Mouse (Mus musculus): ENCODE results near the gene Slc6a14. TPM values are rescaled to one million over a fixed set of nuclear protein-coding genes. Genes with fewer than 3 reads are reported as not detected.

Gene Slc6a14
- polyA plus RNA-seq (2017; shearing (Covaris generic)): not detected

DNA sequence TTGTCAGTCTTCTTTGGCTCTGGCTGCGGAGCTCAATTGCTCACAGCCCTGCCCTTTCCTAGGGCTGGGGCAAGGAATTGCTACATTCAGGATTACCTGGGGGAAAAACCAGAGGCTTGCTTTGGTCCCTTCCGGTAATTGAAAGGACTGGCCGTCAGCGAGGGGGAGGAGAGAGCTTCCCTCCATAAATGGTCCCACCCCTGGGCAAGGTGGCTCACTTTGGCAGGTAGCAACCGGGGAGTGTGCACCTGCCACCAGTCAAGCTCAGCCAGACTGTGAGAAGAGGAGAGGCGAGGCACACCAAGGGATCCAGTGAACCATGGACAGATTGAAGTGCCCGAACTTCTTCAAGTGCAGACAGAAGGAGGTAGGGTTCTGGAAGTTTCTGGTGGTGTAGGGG lies at the start of gene Slc6a14:
Slc6a14 (plus strand) TSS at position 68 of the 400 bp plus-strand sequence.
- no peak for ATAC-seq

DNA sequence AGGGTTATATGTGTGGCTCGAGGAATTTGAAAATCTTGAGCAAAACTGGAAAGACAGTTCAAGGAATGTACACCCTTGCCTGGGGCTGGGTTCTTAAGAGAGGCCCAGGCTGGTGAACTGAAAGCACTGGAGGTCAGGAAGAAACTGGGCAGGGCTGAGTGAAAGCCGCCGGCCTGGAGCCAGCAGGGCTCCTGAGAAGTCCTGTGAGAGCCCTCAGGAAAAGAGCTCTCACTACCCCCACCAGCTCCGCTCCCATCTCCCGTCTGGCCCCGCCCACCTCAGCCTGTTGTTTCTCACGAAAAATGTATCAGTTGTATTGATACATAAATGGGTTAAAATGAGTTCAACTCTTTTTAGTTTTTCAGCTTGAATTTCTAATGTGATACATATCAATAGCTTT lies 43.8 kb upstream of the Slc6a14 start:
- no peak for ATAC-seq

DNA sequence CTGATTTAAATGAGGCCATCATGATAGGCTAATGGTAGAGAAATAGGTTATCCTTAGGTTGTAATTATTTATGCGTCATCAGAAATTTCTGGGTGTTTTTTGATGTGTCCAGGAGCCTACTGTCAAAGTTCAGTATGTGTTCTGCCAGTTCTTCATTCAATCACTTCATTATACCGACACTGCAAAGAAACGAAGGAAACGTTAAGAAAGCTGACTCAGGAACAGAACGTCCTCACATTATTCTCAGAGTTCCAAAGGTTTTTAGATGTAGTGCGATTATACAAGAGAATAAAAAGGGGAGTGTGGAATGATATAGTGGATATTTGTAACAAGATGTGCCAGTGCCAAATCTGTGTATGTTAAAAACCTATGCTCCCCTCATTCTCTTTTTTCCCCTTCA lies 19.5 kb upstream of the Slc6a14 start:
- ATAC-seq: no peak

DNA sequence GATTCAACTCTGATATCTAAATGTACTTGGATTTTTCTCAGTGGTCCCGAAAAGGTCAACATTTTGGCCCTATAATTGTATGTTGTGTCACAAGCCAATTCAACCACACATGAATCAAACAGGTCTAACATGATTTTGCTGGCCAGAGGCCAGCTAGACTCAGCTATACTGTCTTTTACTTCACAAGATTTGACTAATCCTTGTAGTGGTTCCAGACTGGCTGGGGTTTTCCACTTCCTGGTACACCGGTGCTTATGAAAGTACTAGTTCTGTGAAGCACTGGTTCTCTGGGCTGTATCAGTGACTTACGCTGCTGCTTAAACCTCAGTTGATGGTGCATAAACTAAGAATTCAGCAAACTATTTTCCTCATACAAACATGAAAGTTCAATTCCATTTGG lies 19.0 kb upstream of the Slc6a14 start:
- ATAC-seq: no peak

DNA sequence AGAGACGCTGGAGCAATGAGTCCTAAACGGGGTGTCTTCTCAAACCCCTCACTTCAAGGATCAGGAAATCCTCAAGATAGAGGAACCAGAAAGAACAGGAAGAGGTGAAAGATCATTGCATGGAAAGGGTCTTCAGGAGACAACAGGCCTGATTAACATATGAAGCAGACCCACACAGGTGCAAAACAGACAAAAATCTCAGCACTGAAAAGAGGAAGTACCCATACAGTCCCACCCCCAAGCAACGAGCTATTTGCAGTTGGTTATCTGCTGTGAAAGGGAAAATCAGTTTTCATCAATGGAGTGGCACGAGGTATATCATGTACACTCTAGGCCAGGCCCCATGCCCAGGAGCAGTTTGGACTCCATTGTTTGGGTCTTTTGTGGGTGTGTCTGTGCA lies 13.1 kb upstream of the Slc6a14 start:
- no peak for ATAC-seq

DNA sequence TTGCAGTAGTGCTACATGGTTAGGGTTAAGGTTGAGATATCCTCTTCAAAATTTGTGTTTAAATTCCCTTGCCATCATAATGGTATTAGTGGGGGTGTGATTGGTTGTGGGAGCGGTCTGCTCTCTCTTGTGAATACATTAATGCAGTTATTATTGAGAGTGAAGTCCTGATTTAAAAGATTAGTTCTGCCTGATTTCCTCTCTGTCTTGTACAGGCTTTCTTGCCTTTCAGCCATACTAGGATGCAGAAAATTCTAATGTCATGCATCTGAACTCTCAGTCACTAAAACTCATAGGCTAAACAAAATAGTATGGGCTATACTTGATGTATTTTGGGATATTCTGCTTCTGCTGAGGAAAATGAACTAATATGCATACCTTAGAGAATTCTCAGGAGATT lies 10.2 kb upstream of the Slc6a14 start:
- no peak for ATAC-seq

DNA sequence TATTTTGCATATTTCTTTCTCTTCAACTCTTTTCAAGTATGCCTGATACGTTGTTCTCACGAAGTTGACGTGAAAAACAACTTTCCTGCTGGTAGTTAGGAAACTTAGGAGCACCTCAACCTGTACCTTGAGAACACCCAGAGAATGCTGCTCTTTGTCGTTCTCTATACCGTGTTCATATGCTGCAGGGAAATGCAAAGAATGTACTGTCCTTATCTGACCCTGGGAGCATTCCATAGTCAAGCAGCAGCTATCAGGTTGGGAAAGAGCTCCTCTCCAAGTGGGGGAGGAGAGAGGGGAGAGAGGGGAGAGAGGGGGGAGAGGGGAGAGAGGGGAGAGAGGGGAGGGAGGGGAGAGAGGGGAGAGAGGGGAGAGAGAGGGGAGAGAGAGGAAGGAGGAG lies 597 bp downstream of the Slc6a14 start:
- ATAC-seq: no peak

DNA sequence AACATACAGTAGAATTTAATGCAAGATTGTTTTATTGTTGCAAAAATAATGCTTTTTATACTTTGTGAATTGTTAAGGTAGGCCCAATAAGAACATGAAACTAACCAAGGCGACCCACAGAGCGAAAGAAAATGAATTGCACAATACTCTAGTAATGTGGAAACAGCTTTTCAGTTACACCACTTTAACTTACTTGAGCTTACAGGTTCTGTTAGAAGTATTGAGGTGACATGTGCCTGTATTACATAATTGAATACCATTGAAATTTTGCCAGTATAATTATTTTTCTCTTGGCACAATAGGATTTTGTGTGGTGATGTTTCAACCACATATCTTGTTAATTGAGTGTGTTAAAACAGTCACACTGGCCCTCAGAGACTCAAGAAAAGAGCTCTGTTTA lies 2.2 kb downstream of the Slc6a14 start:
- ATAC-seq: no peak

DNA sequence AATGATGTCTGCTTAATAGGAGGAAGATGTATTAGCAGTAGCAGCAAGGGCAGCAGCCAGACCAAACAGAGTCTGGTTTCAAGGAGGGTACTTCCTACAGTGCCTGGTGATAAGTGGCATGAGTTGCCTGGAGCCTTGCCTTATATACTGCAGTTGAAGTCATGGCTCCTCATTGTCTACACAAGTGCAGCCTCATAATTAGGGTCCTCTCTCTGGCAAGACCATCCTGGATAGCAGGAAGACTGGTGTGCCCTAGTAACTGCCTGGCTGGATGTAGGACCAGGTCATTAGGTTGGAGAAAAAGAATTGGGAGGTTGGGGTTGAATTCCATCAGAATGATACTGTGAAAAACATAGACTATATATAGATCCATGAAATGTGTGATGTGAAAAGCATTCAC lies 30.3 kb downstream of the Slc6a14 start, which contains the start of gene Gm28269:
Gm28269 (minus strand) TSS at position 101 of the 400 bp plus-strand sequence.
- ATAC-seq: no peak

Other genes with a start within 250 kb of the Slc6a14 start
- gene Agtr2, start 230.4 kb upstream of the Slc6a14 start, polyA plus RNA-seq (2017; shearing (Covaris generic)): not detected
- not detected for gene Gm28269, start 30.2 kb downstream of the Slc6a14 start, polyA plus RNA-seq (2017; shearing (Covaris generic))